Mouse (Mus musculus) limb, embryonic 11.5 days (tissue): ENCODE data around the gene Fancc. TPM values are rescaled to one million over a fixed set of nuclear protein-coding genes. Genes with fewer than 3 reads are reported as not detected.

Experiments used
- ATAC-seq: fragments of 200-750 bp; cut with Nextera tagmentation; 2 replicates; pipeline ENCODE4 v1.8.0; 2017; ENCODE audit warnings: low read depth; ENCODE audit not compliant: insufficient number of reproducible peaks, low FRiP score, low TSS enrichment
- DNase-seq: peaks from one replicate; pipeline ENCODE4 v3.0.0-alpha.2; 2015; ENCODE audit warnings: low spot score
- H3K27ac ChIP-seq: fragments of 300-500 bp; sonication (generic); replicated peaks from 2 replicates; pipeline ENCODE4 v1.5.1; 2014; ENCODE audit warnings: low read depth, mild to moderate bottlenecking, low read length
- H3K27me3 ChIP-seq: fragments of 300-500 bp; sonication (generic); 2 replicates; pipeline ENCODE4 v1.6.1; 2014; ENCODE audit warnings: mild to moderate bottlenecking, low read length, mixed read lengths; ENCODE audit not compliant: control insufficient read depth, insufficient read depth
- H3K36me3 ChIP-seq: fragments of 300-500 bp; sonication (generic); 2 replicates; pipeline ENCODE4 v1.6.1; 2014; ENCODE audit warnings: mild to moderate bottlenecking, low read length, moderate library complexity, mixed read lengths; ENCODE audit not compliant: control insufficient read depth, insufficient read depth
- H3K4me1 ChIP-seq: fragments of 300-500 bp; sonication (generic); 2 replicates; pipeline ENCODE4 v1.6.1; 2014; ENCODE audit warnings: low read length, mixed read lengths; ENCODE audit not compliant: control insufficient read depth, insufficient read depth
- H3K4me2 ChIP-seq: fragments of 300-500 bp; sonication (generic); 2 replicates; pipeline ENCODE4 v1.6.1; 2014; ENCODE audit warnings: low read depth, mild to moderate bottlenecking, moderate library complexity; ENCODE audit not compliant: severe bottlenecking
- H3K4me3 ChIP-seq: fragments of 300-500 bp; sonication (generic); 2 replicates; pipeline ENCODE4 v1.5.1; 2014; ENCODE audit warnings: low read depth, low read length
- H3K9ac ChIP-seq: fragments of 300-500 bp; sonication (generic); 2 replicates; pipeline ENCODE4 v1.6.1; 2014; ENCODE audit warnings: mild to moderate bottlenecking, low read length
- H3K9me3 ChIP-seq: fragments of 300-500 bp; sonication (generic); 2 replicates; pipeline ENCODE4 v1.6.1; 2016; ENCODE audit warnings: low read length; ENCODE audit not compliant: control insufficient read depth
- WGBS: fragments of 180-500 bp; shearing (Covaris S2); extraction: QIAGEN DNeasy Blood & Tissue Kit; methylation state at CpG from one replicate; pipeline ENCODE4 v1.1.7; 2014; 5-methylcytosine and 5-hydroxymethylcytosine counted together
- polyA plus RNA-seq: library from polyadenylated mRNA; unstranded; fragments of >200 nt; fragmentation: Nextera tagmentation; extraction: Ambion mirVana; gene quantifications from 2 replicates; pipeline ENCODE4 v1.2.1, GENCODE M21; 2014

Gene Fancc
- polyA plus RNA-seq, 1 experiment from 2014 or later: 25.5 TPM

GRCm38 (mm10) chr13:63347639-63348038 lies 149.4 kb downstream of the Fancc start:
- Histone ChIP-seq H3K4me3 (no peak overlapping the region), H3K9me3 (no peaks in the 10 kb centered on the region), H3K27ac (no peak overlapping the region), H3K9ac (no peak overlapping the region), H3K4me2 (no peak overlapping the region), H3K27me3 (no peaks in the 10 kb centered on the region), H3K4me1 (no peaks in the 10 kb centered on the region), H3K36me3 (no peaks in the 10 kb centered on the region)
- no peak for DNase-seq
- ATAC-seq: no peak
- WGBS: 89% methylated on average over 2 of the region's 2 CpGs

GRCm38 (mm10) chr13:63345476-63346225 lies 151.4 kb downstream of the Fancc start:
- Histone ChIP-seq H3K27ac (no peak overlapping the region), H3K36me3 (no peaks in the 10 kb centered on the region), H3K9ac (no peak overlapping the region), H3K4me2 (no peak overlapping the region), H3K4me3 (no peak overlapping the region), H3K27me3 (no peaks in the 10 kb centered on the region), H3K4me1 (no peaks in the 10 kb centered on the region), H3K9me3 (no peaks in the 10 kb centered on the region)
- ATAC-seq (no peak), DNase-seq (no peak)
- 77% methylated on average over 5 of the region's 5 CpGs for WGBS

- ATAC-seq (no peak), DNase-seq (no peak)
- no peaks in the 10 kb centered on the region for H3K4me1 ChIP-seq
- no peak overlapping the region for H3K4me3 ChIP-seq
- H3K27me3 ChIP-seq: no peaks in the 10 kb centered on the region
- no peaks in the 10 kb centered on the region for H3K9me3 ChIP-seq
- H3K9ac ChIP-seq: no peak overlapping the region
- 93% methylated on average over 3 of the region's 3 CpGs for WGBS
- H3K4me2 ChIP-seq: no peak overlapping the region
- H3K36me3 ChIP-seq: no peaks in the 10 kb centered on the region
- H3K27ac ChIP-seq: no peak overlapping the region
Observed at GRCm38 (mm10) chr13:63344481-63344880, 152.6 kb downstream of the Fancc start.

- Histone ChIP-seq H3K9ac (no peak overlapping the region), H3K4me3 (no peak overlapping the region), H3K27me3 (no peaks in the 10 kb centered on the region), H3K27ac (no peak overlapping the region), H3K36me3 (no peaks in the 10 kb centered on the region), H3K9me3 (no peaks in the 10 kb centered on the region), H3K4me1 (no peaks in the 10 kb centered on the region), H3K4me2 (no peak overlapping the region)
- 90% methylated on average over 2 of the region's 2 CpGs for WGBS
- ATAC-seq (no peak), DNase-seq (no peak)
Observed at GRCm38 (mm10) chr13:63342781-63343180, 154.3 kb downstream of the Fancc start.

GRCm38 (mm10) chr13:63339946-63340345 lies 157.1 kb downstream of the Fancc start:
- WGBS: 84% methylated on average over 4 of the region's 4 CpGs
- Histone ChIP-seq H3K9ac (no peak overlapping the region), H3K36me3 (no peaks in the 10 kb centered on the region), H3K27ac (no peak overlapping the region), H3K9me3 (no peaks in the 10 kb centered on the region), H3K4me1 (peaks cover 17% of the 10 kb centered on the region), H3K4me2 (no peak overlapping the region), H3K27me3 (no peaks in the 10 kb centered on the region), H3K4me3 (no peak overlapping the region)
- DNase-seq (no peak), ATAC-seq (no peak)

GRCm38 (mm10) chr13:63337239-63337960 lies 159.7 kb downstream of the Fancc start:
- DNase-seq (no peak), ATAC-seq (no peak)
- Histone ChIP-seq H3K27me3 (no peaks in the 10 kb centered on the region), H3K36me3 (no peaks in the 10 kb centered on the region), H3K9me3 (no peaks in the 10 kb centered on the region), H3K4me3 (no peak overlapping the region), H3K4me2 (no peak overlapping the region), H3K9ac (no peak overlapping the region), H3K4me1 (peaks cover 21% of the 10 kb centered on the region), H3K27ac (no peak overlapping the region)
- 38% methylated on average over 8 of the region's 8 CpGs for WGBS

GRCm38 (mm10) chr13:63336335-63336734 lies 160.7 kb downstream of the Fancc start:
- no peak overlapping the region for H3K9ac ChIP-seq
- WGBS: 51% methylated on average over 7 of the region's 7 CpGs
- no peaks in the 10 kb centered on the region for H3K9me3 ChIP-seq
- H3K36me3 ChIP-seq: no peaks in the 10 kb centered on the region
- peaks cover 21% of the 10 kb centered on the region for H3K4me1 ChIP-seq
- no peak overlapping the region for H3K4me2 ChIP-seq
- no peaks in the 10 kb centered on the region for H3K27me3 ChIP-seq
- DNase-seq (no peak), ATAC-seq (no peak)
- H3K4me3 ChIP-seq: no peak overlapping the region
- H3K27ac ChIP-seq: 0 out of 2 replicates have a peak overlapping the region, but pooled peaks have one; percentile 22

GRCm38 (mm10) chr13:63335421-63336134 lies 161.5 kb downstream of the Fancc start:
- Histone ChIP-seq H3K4me3 (no peak overlapping the region), H3K4me2 (no peak overlapping the region), H3K9ac (no peak overlapping the region), H3K27me3 (no peaks in the 10 kb centered on the region), H3K9me3 (no peaks in the 10 kb centered on the region), H3K4me1 (peaks cover 23% of the 10 kb centered on the region), H3K36me3 (no peaks in the 10 kb centered on the region; the same call in 1 of the 2 replicates), H3K27ac (no peak overlapping the region)
- DNase-seq (peak; percentile 67), ATAC-seq (no peak; the same call in 1 of the 2 replicates)
- WGBS: 43% methylated on average over 4 of the region's 4 CpGs
